Mouse (Mus musculus) retina, adult 2 months (tissue): ENCODE measurements around the gene Med18.
"Not testable (repeated sequence)": the region's sequence is repeated elsewhere in the genome, so short reads cannot be mapped to it uniquely, and the experiment has no call there.

Source experiments
- DNase-seq: peaks from one replicate; pipeline ENCODE4 v3.0.0-alpha.2; 2012; ENCODE audit warnings: low read depth, low spot score

Gene Med18

GRCm38 (mm10) chr4:132482956-132483608 lies 19.4 kb upstream of the Med18 start:
- DNase-seq: no peak

- not testable (repeated sequence) for DNase-seq
These were observed 18.4 kb upstream of the Med18 start for GRCm38 (mm10) chr4:132482104-132482503.

GRCm38 (mm10) chr4:132477833-132478232 lies 14.1 kb upstream of the Med18 start:
- no peak for DNase-seq

GRCm38 (mm10) chr4:132475895-132476878 lies 12.5 kb upstream of the Med18 start:
- DNase-seq: no peak

- DNase-seq: no peak
These were observed 10.9 kb upstream of the Med18 start for GRCm38 (mm10) chr4:132474631-132475030.

- DNase-seq: no peak
These were observed 9.7 kb upstream of the Med18 start for GRCm38 (mm10) chr4:132473411-132473810.

- DNase-seq: no peak
These were observed 6.2 kb upstream of the Med18 start for GRCm38 (mm10) chr4:132469873-132470272.

GRCm38 (mm10) chr4:132464255-132464613 lies 513 bp upstream of the Med18 start:
- DNase-seq: no peak

GRCm38 (mm10) chr4:132462836-132463235 lies 885 bp downstream of the Med18 start:
- DNase-seq: no peak

GRCm38 (mm10) chr4:132460225-132460624 lies 3.5 kb downstream of the Med18 start:
- DNase-seq: no peak

- no peak for DNase-seq
These were observed 8.2 kb downstream of the Med18 start for GRCm38 (mm10) chr4:132455561-132455960.

GRCm38 (mm10) chr4:132455146-132455545 lies 8.6 kb downstream of the Med18 start:
- DNase-seq: no peak

GRCm38 (mm10) chr4:132454216-132454615 lies 9.5 kb downstream of the Med18 start:
- DNase-seq: no peak

GRCm38 (mm10) chr4:132449778-132450177 lies 13.9 kb downstream of the Med18 start:
- DNase-seq: no peak

- no peak for DNase-seq
These were observed 17.6 kb downstream of the Med18 start for GRCm38 (mm10) chr4:132446105-132446504.

- no peak for DNase-seq
These were observed 19.2 kb downstream of the Med18 start for GRCm38 (mm10) chr4:132444516-132444915.

- no peak for DNase-seq
These were observed 25.9 kb downstream of the Med18 start for GRCm38 (mm10) chr4:132437857-132438256.

- DNase-seq: no peak
These were observed 30.9 kb downstream of the Med18 start for GRCm38 (mm10) chr4:132432717-132433372.

- DNase-seq: no peak
These were observed 35.6 kb downstream of the Med18 start for GRCm38 (mm10) chr4:132428022-132428542.

- no peak for DNase-seq
These were observed 36.2 kb downstream of the Med18 start for GRCm38 (mm10) chr4:132427493-132427892.

- DNase-seq: no peak
These were observed 37.7 kb downstream of the Med18 start for GRCm38 (mm10) chr4:132426021-132426420.

- DNase-seq: no peak
These were observed 39.0 kb downstream of the Med18 start for GRCm38 (mm10) chr4:132424765-132425164.
